Mouse (Mus musculus) cerebellum, adult 11 months (tissue): ENCODE results near the gene Svop.

Source experiments
- DNase-seq: peaks from one replicate; pipeline ENCODE4 v3.0.0; 2022

Svop gene

DNA sequence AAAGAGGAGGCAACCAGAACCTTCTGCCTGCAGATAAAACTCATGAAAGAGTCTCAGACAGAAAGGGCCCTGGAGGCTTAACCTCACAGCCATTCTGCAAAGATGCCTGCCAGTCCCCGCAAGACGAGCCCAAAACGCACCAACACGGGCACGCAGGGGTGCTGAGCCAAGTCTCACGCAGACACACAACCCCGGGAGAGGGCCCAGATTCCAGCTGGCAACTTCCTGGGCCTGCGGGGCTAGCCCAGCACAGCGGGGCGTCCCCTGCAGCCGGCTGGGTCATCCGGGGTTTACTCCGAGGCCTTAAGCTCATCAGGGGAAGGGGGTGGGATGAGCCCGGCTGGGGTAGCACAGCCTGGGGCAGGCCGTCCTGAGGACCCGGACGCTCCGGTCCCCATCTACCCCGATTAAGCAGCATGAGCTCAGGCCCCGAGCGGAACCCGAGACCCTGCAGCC, 98.3 kb downstream of the Svop start:
- DNase-seq = peak; percentile 61

DNA sequence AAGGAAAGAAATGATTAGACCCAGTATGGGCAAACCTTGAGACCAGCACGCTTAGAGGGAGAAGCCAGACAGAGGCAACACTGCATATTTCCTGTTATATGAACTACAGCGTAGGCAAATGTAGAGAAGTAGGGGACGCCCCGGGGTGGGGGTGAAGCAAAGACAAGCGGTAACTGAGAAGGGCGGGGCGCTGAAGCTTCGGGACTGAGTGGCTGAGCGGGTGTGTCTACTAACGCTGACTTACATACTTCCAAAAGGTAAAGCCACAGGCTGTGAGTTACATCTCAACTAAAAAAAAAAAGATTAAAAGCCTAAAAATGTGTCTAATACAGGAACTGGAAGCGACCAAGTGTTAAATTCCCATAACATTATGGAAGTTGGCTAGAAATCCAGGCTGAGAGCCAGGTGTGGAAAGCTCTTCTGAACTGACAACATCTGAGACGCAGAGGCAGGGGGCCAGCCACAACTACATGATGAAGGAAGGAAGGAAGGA, 99.0 kb downstream of the Svop start:
- DNase-seq = no peak

DNA sequence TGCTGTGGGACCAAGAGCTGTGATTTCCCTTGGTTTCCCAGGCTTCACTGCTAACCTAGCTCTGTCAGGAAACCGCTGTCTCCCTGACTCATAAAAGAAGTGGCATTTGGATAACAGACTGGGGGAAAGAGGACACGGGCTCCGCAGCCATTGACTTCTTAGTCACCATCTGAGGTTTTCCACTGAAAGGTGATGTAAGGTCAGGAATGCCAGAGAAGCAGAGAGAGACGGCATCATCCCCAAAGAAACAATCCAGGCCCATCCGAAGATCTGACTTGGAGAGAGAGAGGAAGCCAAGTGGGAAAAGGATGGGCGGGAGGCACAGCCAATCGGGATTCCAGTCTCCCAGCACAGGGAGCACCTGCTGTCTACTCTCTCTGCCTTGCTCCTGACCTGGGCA, 100.2 kb downstream of the Svop start:
- no peak for DNase-seq

DNA sequence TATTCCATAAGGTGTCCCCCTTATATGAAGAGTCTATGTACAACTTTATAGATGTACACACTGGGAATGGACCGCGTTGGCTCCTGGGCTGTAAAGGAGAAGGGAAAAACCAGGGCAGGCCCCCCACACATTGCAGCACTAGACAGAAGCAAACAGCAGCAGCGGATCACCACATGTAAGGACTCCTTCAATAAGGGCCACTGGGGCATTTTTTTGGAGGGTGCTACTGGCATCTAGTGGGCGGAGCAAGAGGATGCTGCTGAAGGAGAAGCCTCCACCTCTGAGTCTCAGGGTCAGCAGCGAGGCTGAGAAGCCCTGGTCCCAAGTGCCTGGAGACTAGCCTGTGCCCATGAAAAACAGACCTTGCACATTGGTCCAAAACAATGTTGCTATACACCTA, 100.8 kb downstream of the Svop start:
- DNase-seq = no peak

DNA sequence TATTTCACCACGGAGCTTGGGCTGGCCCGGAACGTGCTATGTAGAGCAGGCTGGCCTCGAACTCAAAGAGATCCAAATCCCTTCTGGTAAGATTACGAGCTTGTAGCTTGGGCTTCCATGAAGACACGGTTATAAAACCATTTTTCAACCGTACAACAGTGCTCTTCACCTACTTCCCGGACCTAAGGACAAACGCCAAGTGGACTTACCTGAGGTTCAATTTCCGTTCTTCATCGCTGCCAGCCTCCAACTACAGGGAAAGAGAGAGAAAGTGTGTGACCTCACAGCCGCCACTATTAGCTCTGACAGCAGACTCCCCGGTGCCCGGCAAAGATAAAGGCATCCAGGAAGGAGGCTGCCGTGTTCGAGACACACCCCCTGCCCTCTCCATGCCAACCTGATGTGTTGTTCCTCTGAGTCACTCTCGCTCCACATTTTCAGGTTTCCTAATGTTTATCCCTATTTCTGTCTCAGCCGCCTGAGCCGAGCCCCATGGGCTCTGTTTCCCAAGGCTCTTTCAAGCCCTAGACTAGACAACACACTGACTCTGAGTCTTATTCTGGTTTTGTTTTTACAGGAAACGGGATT, 101.8 kb downstream of the Svop start:
- no peak for DNase-seq

DNA sequence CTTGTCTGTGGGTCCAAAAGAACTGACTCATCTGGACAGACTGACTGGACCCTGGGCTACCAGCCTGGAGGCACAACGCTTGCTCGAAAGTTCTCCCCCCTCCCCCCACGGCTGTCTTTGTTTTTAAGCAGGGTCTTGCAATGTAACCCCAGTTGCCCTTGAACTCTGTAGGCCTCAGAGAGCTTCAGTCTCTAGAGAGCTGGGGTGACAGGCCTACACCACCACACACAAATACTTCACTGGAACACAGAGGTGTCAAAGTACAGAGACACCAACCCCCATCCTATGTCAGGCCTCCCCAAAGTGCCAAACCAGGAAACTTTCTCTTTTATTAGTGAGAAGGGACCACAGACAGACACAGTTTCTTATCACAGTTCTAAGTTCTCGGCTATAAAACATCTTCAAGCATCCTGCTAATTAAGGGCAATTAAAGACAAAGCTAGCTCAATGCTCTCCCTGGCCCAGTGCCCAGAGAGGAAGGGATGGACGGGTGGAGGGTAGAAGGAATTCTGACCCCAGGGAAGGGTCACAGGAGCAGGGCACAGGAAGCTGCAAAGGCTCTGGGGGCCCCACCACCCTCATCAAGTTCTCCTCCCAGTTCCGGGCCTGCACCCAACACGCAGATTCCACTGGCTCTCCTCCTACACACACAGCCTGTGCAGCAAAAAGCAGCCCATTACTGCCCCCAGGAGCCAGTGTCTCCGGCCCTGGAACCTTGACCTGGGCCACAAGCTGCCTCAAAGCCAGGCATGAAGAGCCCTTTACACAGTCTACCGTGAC, 105.0 kb downstream of the Svop start:
- DNase-seq = no peak

DNA sequence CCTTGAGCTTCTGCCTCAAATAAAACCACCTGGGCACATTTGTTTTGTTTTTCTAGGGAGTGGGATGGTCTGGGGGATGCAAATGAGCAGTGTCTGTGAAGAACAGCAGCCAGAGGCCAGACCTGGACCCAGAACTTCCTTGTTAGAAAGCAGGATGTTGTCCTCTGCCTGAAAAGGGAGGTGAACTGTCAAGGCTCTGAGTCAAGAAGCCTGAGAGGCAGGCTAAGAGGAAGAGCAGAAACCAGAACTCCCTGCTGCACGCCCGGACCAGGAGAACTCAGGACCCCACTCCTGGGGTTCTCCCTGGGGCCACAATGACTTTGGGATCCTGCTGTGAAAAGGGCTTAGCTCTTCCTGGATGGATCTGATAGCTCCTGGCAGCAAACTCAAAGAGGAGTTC, 105.6 kb downstream of the Svop start:
- DNase-seq = no peak

DNA sequence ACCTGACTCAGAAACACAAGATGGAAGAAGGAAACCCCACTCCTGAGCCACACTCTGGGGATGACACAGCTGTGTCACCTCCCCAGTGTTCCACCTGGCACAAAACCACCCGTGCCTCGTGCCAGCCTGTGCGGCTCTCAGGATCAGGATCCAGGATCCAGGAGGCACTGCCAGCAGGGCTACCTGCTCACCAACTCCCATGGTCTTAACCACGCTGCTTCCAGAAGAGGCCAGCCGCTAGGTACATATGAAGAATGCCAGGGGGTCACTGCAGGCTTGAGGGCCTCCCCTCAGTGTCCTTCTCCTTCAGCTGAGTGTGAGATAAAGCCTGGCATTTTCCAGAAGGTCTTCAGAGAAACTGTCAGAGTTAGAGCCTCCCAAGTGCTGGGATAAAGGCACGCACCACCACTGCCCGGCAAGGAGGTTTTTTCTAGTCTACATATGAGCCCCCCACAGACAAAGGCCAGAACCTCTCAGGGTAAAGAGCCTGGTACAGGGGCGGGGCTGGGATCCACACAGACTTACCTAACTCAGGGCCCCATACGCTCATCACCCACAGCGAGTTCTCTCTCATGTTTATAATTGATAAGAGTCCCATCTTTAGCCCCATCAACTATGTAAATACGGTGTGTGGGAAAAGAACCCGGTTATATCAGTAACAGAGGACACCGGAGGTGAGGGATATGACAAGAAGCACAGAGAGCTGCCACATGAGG, 107.2 kb downstream of the Svop start:
- no peak for DNase-seq

DNA sequence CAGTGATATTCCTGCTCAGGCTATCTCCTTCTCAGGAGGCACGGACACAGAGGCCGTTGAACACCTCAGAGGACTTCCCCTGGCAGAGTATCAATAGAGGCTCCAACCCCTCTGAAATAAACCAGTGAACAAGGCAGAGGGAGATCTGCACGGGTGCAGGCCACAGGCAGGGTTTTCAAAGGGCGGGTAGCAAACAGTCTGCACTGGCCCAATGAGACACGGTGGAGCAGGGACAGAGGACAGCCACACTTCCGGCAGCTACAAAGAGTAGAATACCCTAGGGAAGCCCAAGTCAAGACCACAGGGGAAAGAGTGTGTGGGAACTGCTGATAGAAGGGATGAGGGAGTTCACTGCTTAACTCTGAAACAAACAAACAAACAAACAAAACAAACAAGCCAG, 107.8 kb downstream of the Svop start:
- no peak for DNase-seq

DNA sequence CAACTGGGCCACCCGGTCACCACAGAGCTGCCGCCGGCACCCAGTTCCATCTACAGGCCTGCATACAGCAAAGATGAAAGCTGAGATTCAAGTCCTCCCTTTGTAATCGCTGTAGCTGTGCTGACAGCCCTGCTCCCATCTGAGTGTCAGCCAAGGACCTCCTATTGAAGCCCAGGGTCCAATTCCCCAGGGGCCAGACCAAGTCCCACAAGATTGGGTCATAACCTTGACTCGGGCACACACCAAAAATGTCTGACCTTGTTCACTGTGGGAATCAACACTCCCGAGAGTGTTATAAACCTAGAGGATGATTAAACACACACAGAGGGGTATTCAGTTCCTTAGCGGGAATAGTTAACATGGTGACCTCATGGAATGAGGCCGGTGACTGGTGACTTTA, 109.5 kb downstream of the Svop start:
- DNase-seq = no peak

DNA sequence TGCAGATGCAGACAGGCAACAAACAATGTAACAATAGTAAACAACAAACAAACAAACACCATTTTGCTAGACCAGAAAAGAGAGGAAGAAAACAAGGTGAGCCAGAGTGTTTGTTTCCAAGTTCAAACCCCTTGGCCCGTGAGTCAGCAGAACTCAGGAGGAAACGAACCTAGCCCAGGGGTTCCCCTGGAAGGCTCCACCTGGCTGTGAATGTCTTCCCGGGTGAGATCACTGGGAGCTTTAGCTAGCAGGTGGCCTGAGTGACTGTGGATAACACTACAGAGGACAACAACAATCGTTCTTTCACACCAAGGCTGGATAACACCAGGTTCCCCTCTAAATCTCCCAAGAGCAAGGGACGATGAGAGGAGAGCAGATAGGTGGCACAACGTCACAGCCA, 110.2 kb downstream of the Svop start:
- DNase-seq = no peak

DNA sequence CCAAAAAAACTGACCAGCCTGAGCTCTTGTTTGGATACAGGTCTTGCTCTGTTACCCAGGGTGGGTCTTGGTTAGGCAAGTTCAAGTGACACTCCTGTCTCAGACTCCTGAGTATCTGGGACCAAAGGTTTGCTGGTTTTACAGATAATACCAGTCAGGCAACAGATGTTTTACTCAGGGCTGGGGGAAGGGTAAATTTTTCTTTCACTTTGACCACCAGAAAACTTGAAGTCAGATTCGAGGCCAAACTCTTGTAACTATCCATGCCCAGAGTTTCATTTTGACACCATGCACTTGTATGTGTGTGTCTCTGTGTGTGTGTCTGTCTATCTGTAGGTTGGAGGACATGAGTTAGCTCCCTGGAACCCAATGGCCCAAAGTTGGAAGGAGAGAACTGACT, 110.9 kb downstream of the Svop start:
- no peak for DNase-seq

DNA sequence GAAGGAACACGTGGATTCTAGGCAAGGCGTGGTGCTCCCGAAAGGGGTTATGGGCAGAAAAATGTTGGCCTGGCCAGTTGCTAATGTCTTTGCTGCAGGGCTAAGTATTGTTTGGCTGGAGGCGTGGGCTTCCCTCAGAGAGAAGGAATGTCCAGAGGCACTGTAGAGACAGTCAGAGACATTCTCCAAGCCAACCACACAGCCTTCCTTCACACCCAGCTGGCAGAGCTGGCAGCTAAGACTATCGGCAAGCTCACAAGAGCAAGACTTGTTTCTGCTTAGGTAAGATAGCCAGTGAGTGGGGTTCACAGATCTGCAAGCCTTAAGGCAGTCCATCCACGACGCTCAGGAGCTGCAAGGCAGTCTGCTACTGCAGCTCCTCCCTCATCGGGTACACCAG, 114.1 kb downstream of the Svop start:
- DNase-seq = no peak
